Mouse (Mus musculus) ES-E14 (cell line): ENCODE data around the gene Kcna3.

ENCODE experiments used
- HCFC1 ChIP-seq: IDR thresholded peaks from 2 replicates; pipeline ENCODE4 v1.6.1; 2012; ENCODE audit warnings: low read length, inconsistent platforms, borderline replicate concordance; ENCODE audit not compliant: insufficient read depth
- ZC3H11A ChIP-seq: IDR thresholded peaks from 2 replicates; pipeline ENCODE4 v1.6.1; 2012; ENCODE audit warnings: low read depth, mild to moderate bottlenecking, inconsistent platforms, low read length, borderline replicate concordance

GRCm38 (mm10) chr3:107009329-107010076 is 26.5 kb upstream of the Kcna3 start:
- TF ChIP-seq ZC3H11A (no peak), HCFC1 (no peak)
